Mouse (Mus musculus) lung, embryonic 16.5 days (tissue): Measurements from ENCODE around the gene Slc45a1. TPM values are rescaled to one million over a fixed set of nuclear protein-coding genes. Genes with fewer than 3 reads are reported as not detected.

Experiments
- polyA plus RNA-seq: library from polyadenylated mRNA; unstranded; fragments of >200 nt; fragmentation: Nextera tagmentation; extraction: Ambion mirVana; gene quantifications from 2 replicates; pipeline ENCODE4 v1.2.1, GENCODE M21; 2015

The Slc45a1 gene
- polyA plus RNA-seq, 1 experiment from 2014 or later, result 0.14 TPM

Other genes with a start within 250 kb of the Slc45a1 start
- 44.3 and 46.3 TPM in 2 replicates for gene Errfi1, start 201.7 kb upstream of the Slc45a1 start, polyA plus RNA-seq